Mouse (Mus musculus) retina, adult 2 months (tissue): Measurements from ENCODE around the gene Psmd6.

Source experiments
- DNase-seq: peaks from one replicate; pipeline ENCODE4 v3.0.0-alpha.2; 2012; ENCODE audit warnings: low read depth, low spot score

Gene Psmd6

DNA sequence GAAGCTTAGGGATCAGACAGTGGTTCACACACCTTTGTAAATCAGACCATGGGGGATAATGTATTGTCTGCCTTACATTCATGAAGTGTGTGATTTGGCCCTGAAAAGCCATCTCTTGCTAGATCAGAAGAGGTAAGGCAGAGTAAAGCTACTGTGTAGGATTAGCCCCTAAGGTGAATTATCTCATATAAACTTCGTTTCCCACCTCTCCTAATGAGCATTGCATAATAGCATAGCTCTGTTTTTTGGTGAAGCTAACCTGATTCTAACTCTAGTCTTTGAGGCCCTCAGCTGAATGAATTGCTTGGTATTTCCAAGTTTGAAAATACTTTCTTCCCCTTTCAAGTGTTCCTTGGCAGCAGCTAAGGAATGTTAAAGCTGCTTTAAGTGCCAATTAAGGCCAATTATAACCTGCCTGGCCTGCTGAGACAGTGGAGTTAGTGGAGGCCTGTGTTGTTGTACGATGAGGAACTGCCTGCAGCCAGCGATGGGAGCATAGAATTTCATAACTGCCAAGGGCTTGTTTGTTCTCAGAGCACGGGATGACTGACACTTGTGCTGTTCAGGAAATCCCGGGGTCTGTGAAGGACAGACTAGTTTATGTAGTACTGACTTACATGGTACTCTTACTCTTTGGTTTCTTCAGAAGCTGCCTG, 56.2 kb downstream of the Psmd6 start:
- no peak for DNase-seq

DNA sequence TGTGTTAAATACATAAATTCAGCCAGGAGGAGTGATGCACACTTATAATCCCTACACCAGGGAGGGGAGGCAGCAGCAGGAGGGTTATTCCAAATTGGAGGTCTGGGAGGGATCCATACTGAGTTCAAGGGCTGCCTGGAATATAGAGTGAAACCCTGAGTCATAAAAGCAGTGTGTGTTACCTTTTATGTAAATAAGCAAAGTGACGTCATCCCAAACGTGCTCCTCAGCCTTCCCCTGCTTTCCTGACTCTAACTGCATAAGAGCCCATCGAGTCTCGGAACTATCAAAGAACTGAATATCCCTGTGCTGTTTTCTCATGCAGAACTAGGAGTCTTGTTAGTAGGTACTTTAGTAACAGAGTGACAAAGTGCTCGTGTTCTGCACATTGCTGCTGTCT, 57.4 kb downstream of the Psmd6 start:
- no peak for DNase-seq

DNA sequence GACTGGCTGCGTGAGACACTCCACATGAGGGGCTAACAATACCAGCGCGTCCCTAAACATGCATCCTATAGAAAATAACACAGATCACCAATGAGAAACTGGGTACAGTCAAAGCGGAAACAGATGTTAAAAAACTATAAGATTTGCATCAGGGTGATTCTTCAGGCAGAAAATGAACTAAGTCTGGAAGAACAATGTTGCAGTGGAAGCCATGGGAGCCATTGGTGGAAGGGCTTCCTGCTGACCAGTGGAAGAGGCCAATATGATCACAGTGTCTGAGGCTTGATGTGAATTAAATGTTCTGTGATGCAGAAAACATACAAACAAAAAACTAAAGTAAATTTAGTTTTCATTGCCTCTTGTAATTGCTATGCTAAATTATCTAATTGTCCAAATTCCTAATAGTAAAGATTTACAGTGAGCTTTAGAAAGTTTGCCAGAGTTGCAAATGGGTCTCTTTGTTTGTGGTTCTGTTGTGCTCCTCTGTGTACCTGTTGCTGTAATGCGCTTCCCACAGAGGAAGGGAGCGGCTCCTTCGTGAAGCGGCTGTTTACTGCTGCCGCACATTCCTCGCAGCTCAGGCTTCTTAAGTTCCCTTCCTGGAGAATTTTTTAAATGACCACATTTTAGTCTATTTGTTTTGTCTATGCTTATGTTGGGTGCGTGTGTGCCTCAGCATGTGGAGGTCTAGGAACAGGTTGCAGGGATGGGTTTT, 58.1 kb downstream of the Psmd6 start:
- DNase-seq: no peak
